Mouse (Mus musculus): ENCODE data around the gene Ccdc148.

The Ccdc148 gene

GRCm38 (mm10) chr2:58925551-58925950, 234.9 kb downstream of the Ccdc148 start:
- DNase-seq (ENCODE audit: low spot score in 2 of 2): no peak

GRCm38 (mm10) chr2:58918351-58918750, 242.1 kb downstream of the Ccdc148 start:
- DNase-seq (ENCODE audit: low spot score in 2 of 2): no peak

GRCm38 (mm10) chr2:58912339-58912738, 248.1 kb downstream of the Ccdc148 start:
- DNase-seq (ENCODE audit: low spot score in 2 of 2): no peak

GRCm38 (mm10) chr2:58906814-58907516, 253.5 kb downstream of the Ccdc148 start:
- DNase-seq (ENCODE audit: low spot score in 2 of 2): no peak

GRCm38 (mm10) chr2:58905057-58905456, 255.4 kb downstream of the Ccdc148 start:
- DNase-seq (ENCODE audit: low spot score in 2 of 2): no peak

GRCm38 (mm10) chr2:58879876-58880275, 280.6 kb downstream of the Ccdc148 start:
- DNase-seq (ENCODE audit: low spot score in 2 of 2): no peak

GRCm38 (mm10) chr2:58859134-58859533, 301.3 kb downstream of the Ccdc148 start, which contains the start of gene Gm11099:
Gm11099 (plus strand) TSS chr2:58859434.
- no peak for DNase-seq (ENCODE audit: low spot score in 2 of 2)

GRCm38 (mm10) chr2:58844499-58844898, 316.0 kb downstream of the Ccdc148 start:
- DNase-seq (ENCODE audit: low spot score in 2 of 2): no peak

GRCm38 (mm10) chr2:58842443-58842842, 318.0 kb downstream of the Ccdc148 start:
- DNase-seq (ENCODE audit: low spot score in 2 of 2): no peak

GRCm38 (mm10) chr2:58841021-58841420, 319.5 kb downstream of the Ccdc148 start:
- DNase-seq (ENCODE audit: low spot score in 2 of 2): no peak

- no peak for DNase-seq (ENCODE audit: low spot score in 2 of 2)
Observed at GRCm38 (mm10) chr2:58832253-58832980, 328.1 kb downstream of the Ccdc148 start.

GRCm38 (mm10) chr2:58829981-58830742, 330.3 kb downstream of the Ccdc148 start:
- DNase-seq (ENCODE audit: low spot score in 2 of 2): no peak

- DNase-seq (ENCODE audit: low spot score in 2 of 2): no peak
Observed at GRCm38 (mm10) chr2:58828910-58829600, 331.4 kb downstream of the Ccdc148 start.

- no peak for DNase-seq (ENCODE audit: low spot score in 2 of 2)
Observed at GRCm38 (mm10) chr2:58812941-58813340, 347.5 kb downstream of the Ccdc148 start.

GRCm38 (mm10) chr2:58799623-58800022, 360.9 kb downstream of the Ccdc148 start:
- DNase-seq (ENCODE audit: low spot score in 2 of 2): no peak

- DNase-seq (ENCODE audit: low spot score in 2 of 2): no peak
Observed at GRCm38 (mm10) chr2:58799126-58799525, 361.4 kb downstream of the Ccdc148 start.

GRCm38 (mm10) chr2:58797506-58797905, 363.0 kb downstream of the Ccdc148 start:
- DNase-seq (ENCODE audit: low spot score in 2 of 2): no peak

GRCm38 (mm10) chr2:58795432-58795831, 365.1 kb downstream of the Ccdc148 start:
- DNase-seq (ENCODE audit: low spot score in 2 of 2): no peak

- no peak for DNase-seq (ENCODE audit: low spot score in 2 of 2)
Observed at GRCm38 (mm10) chr2:58794489-58794888, 366.0 kb downstream of the Ccdc148 start.

GRCm38 (mm10) chr2:58790361-58790760, 370.1 kb downstream of the Ccdc148 start:
- DNase-seq (ENCODE audit: low spot score in 2 of 2): no peak

- no peak for DNase-seq (ENCODE audit: low spot score in 2 of 2)
Observed at GRCm38 (mm10) chr2:58789934-58790333, 370.5 kb downstream of the Ccdc148 start.

- no peak for DNase-seq (ENCODE audit: low spot score in 2 of 2)
Observed at GRCm38 (mm10) chr2:58787360-58787759, 373.1 kb downstream of the Ccdc148 start.
